Mouse (Mus musculus) liver, postnatal 0 days (tissue): ENCODE data around the gene H2al1a.

Experiments used
- CTCF ChIP-seq: sonication (generic); IDR thresholded peaks from 2 replicates; pipeline ENCODE4 v1.5.1; 2016; ENCODE audit warnings: antibody characterized with exemption, low read depth
- EP300 ChIP-seq: IDR thresholded peaks from 2 replicates; pipeline ENCODE4 v1.6.1; 2016; ENCODE audit warnings: antibody characterized with exemption, low read depth, mild to moderate bottlenecking

DNA sequence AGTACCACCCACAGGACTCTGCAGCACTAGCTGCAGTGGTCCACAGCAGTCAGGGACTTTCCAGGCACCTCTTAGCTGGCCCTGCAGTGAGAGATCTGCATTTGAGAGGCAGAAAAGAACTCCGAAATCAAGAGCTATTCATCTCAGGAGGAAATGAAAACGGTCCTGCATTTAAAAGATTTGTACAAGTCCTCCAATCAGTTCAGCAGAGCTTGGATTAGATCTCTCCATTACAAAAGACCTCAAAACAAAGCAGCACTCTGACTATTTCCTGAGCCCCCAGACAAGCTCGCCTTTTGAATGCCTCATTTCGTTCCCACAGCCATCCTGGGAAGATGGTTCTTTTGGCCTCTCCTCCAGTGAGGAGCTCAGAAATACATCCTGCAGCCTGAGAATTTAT is 9.8 kb upstream of the H2al1a start:
- no peak for TF ChIP-seq CTCF
- no peak for TF ChIP-seq EP300
